Mouse (Mus musculus) bone marrow, adult 2 months (tissue): Measurements from ENCODE around the gene Olfr303. TPM values are rescaled to one million over a fixed set of nuclear protein-coding genes. Genes with fewer than 3 reads are reported as not detected.
"Not testable (repeated sequence)": the region's sequence is repeated elsewhere in the genome, so short reads cannot be mapped to it uniquely, and the experiment has no call there.

Experiments used
- H3K27ac ChIP-seq: fragments of 200-500 bp; 2 replicates; pipeline ENCODE4 v1.5.1; 2012; ENCODE audit warnings: low read depth, mild to moderate bottlenecking, control low read depth, inconsistent platforms, low read length; ENCODE audit not compliant: control insufficient read depth, poor library complexity, insufficient read depth
- H3K4me1 ChIP-seq: fragments of 200-500 bp; 2 replicates; pipeline ENCODE4 v1.6.1; 2011; ENCODE audit warnings: low read length; ENCODE audit not compliant: control insufficient read depth, insufficient read depth
- H3K4me3 ChIP-seq: fragments of 200-500 bp; replicated peaks from 2 replicates; pipeline ENCODE3; 2011; ENCODE audit warnings: mild to moderate bottlenecking, low read depth, low read length, control low read depth; ENCODE audit not compliant: control insufficient read depth
- CTCF ChIP-seq: fragments of 200-500 bp; IDR thresholded peaks from 2 replicates; pipeline ENCODE4 v1.5.1; 2011; ENCODE audit warnings: low read length, control low read depth; ENCODE audit not compliant: control insufficient read depth, insufficient read depth
- POLR2A ChIP-seq: fragments of 200-500 bp; IDR thresholded peaks from 2 replicates; pipeline ENCODE4 v1.6.1; 2011; ENCODE audit warnings: low read depth, mild to moderate bottlenecking, control low read depth, low read length, borderline replicate concordance; ENCODE audit not compliant: control insufficient read depth
- WGBS: fragments of 180-500 bp; shearing (Covaris S2); methylation state at CpG from one replicate; pipeline ENCODE4 v1.1.7; 2018; 5-methylcytosine and 5-hydroxymethylcytosine counted together
- polyA plus RNA-seq: library from polyadenylated mRNA; stranded (reverse); fragments of >200 nt; gene quantifications from 2 replicates; pipeline ENCODE4 v1.2.4, GENCODE M21; 2011; ENCODE audit warnings: low replicate concordance; ENCODE audit not compliant: missing spikeins, insufficient read depth, insufficient read length

The Olfr303 gene
- not detected in 2 replicates for polyA plus RNA-seq

GRCm38 (mm10) chr7:86397689-86398088 lies at the start of gene Olfr303:
TSS of gene Olfr303 (minus strand) at chr7:86397789.
- H3K4me3 ChIP-seq, result no peak within 1 kb of the TSS
- TF ChIP-seq CTCF, result no peak
- TF ChIP-seq POLR2A, result no peak
- H3K4me1 ChIP-seq, result no peaks in the 10 kb centered on the region
- H3K27ac ChIP-seq, result no peak within 1 kb of the TSS

GRCm38 (mm10) chr7:86403546-86403945 lies 6.0 kb upstream of the Olfr303 start, which contains the start of gene Olfr301:
TSS of gene Olfr301 (plus strand) at chr7:86403846.
- WGBS, result 64% methylated on average over 2 of the region's 2 CpGs
- no peak within 1 kb of the TSS for H3K27ac ChIP-seq

GRCm38 (mm10) chr7:86386558-86386957 lies 11.0 kb downstream of the Olfr303 start, which contains the start of gene Olfr304:
TSS of gene Olfr304 (minus strand) at chr7:86386658.
- TF ChIP-seq POLR2A (no peak), CTCF (no peak)
- WGBS, result 37% methylated on average over 1 of the region's 1 CpGs

More at GRCm38 (mm10) chr7:86403546-86403945, 6.0 kb upstream of the Olfr303 start, which contains the start of gene Olfr301:
- Histone ChIP-seq H3K4me1 (no peaks in the 10 kb centered on the region), H3K4me3 (no peak within 1 kb of the TSS)
- TF ChIP-seq POLR2A (no peak), CTCF (no peak)

GRCm38 (mm10) chr7:86385769-86386168 lies 11.8 kb downstream of the Olfr303 start:
- Histone ChIP-seq H3K4me1 (no peaks in the 10 kb centered on the region), H3K27ac (no peak overlapping the region), H3K4me3 (no peak overlapping the region)
- no peak for TF ChIP-seq CTCF
- TF ChIP-seq POLR2A, result no peak
- 71% methylated on average over 3 of the region's 3 CpGs for WGBS

More at GRCm38 (mm10) chr7:86386558-86386957, 11.0 kb downstream of the Olfr303 start, which contains the start of gene Olfr304:
- Histone ChIP-seq H3K27ac (no peak within 1 kb of the TSS), H3K4me3 (no peak within 1 kb of the TSS), H3K4me1 (no peaks in the 10 kb centered on the region)

GRCm38 (mm10) chr7:86366828-86367227 lies 30.8 kb downstream of the Olfr303 start, which contains the start of gene Olfr305:
TSS of gene Olfr305 (minus strand) at chr7:86366928.
- H3K4me1 ChIP-seq, result no peaks in the 10 kb centered on the region
- H3K27ac ChIP-seq, result no peak within 1 kb of the TSS
- no peak for TF ChIP-seq POLR2A
- no peak for TF ChIP-seq CTCF
- 77% methylated on average over 1 of the region's 1 CpGs for WGBS
- H3K4me3 ChIP-seq, result no peak within 1 kb of the TSS

- H3K27ac ChIP-seq, H3K4me3 ChIP-seq, H3K4me1 ChIP-seq: not testable (repeated sequence)
- 87% methylated on average over 9 of the region's 9 CpGs for WGBS
Measured at GRCm38 (mm10) chr7:86346296-86346695, 51.3 kb downstream of the Olfr303 start.

GRCm38 (mm10) chr7:86344253-86344652 lies 53.3 kb downstream of the Olfr303 start:
- no peak for TF ChIP-seq CTCF
- TF ChIP-seq POLR2A, result no peak
- no peaks in the 10 kb centered on the region for H3K4me1 ChIP-seq
- no peak overlapping the region for H3K27ac ChIP-seq
- WGBS, result 66% methylated on average over 3 of the region's 3 CpGs
- no peak overlapping the region for H3K4me3 ChIP-seq

GRCm38 (mm10) chr7:86342881-86343565 lies 54.6 kb downstream of the Olfr303 start:
- Histone ChIP-seq H3K4me1 (no peaks in the 10 kb centered on the region), H3K4me3 (no peak overlapping the region), H3K27ac (no peak overlapping the region)
- TF ChIP-seq CTCF (no peak), POLR2A (no peak)
- 72% methylated on average over 14 of the region's 14 CpGs for WGBS

Other genes with a start within 250 kb of the Olfr303 start
- gene Vmn2r75, start 226.0 kb downstream of the Olfr303 start, polyA plus RNA-seq, result not detected in 2 replicates
- gene Vmn2r76, start 151.5 kb downstream of the Olfr303 start, polyA plus RNA-seq, result 0.38 and 0.62 TPM in 2 replicates
- not detected in 2 replicates for gene Olfr310, start 120.6 kb downstream of the Olfr303 start, polyA plus RNA-seq
- not detected in 2 replicates for gene Olfr309, start 84.1 kb downstream of the Olfr303 start, polyA plus RNA-seq
- gene Olfr308, start 72.2 kb downstream of the Olfr303 start, polyA plus RNA-seq, result not detected in 2 replicates
- gene Olfr307, start 60.2 kb downstream of the Olfr303 start, polyA plus RNA-seq, result not detected in 2 replicates
- not detected in 2 replicates for gene Olfr305, start 30.9 kb downstream of the Olfr303 start, polyA plus RNA-seq
- gene Olfr304, start 11.1 kb downstream of the Olfr303 start, polyA plus RNA-seq, result not detected in 2 replicates
- gene Olfr301, start 6.1 kb upstream of the Olfr303 start, polyA plus RNA-seq, result not detected in 2 replicates
- gene Olfr299, start 62.1 kb upstream of the Olfr303 start, polyA plus RNA-seq, result not detected in 2 replicates
- gene Olfr298, start 94.7 kb upstream of the Olfr303 start, polyA plus RNA-seq, result not detected in 2 replicates
- not detected in 2 replicates for gene Olfr297, start 122.2 kb upstream of the Olfr303 start, polyA plus RNA-seq
- 0.27 and 1.1 TPM in 2 replicates for gene Olfr295, start 186.1 kb upstream of the Olfr303 start, polyA plus RNA-seq
- not detected in 2 replicates for gene Olfr294, start 218.9 kb upstream of the Olfr303 start, polyA plus RNA-seq